ENCODE assay signal across 20 mouse cellular contexts in the genomic region with DNA sequence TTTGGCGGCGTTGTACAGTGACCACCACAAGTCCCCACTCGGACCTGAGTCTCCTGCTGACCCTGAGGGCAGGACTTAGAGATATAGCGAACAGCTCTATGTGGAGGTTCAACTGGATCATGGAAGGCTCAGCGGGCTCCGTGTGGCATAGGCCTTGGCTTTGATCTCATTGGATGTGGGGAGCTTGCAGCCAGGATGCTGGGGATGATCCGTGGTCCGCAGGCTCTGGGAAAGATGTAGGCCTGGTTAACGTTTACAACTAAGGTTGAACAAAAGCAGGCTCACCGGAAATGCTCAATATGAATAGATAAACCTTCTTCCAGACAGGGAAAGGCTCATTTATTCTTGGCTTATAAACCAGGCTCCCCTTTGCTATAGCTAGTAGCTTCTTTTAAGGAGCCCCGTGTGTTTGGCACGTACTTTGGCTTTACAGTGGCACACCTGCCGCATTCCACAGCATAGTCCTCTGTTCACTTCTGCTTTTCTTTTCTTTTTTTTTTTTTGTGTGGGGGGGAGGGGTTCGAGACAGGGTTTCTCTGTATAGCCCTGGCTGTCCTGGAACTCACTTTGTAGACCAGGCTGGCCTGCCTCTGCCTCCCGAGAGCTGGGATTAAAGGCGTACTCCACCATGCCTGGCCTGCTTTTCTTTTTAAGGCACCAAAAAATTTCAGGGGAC. TPM values are rescaled to one million over a fixed set of nuclear protein-coding genes. Genes with fewer than 3 reads are reported as not detected.
DNase-seq lines count a peak whose midpoint lies in the region; ATAC-seq and TF ChIP-seq lines count a peak whose summit lies in the region.
"Had no signal": no experiment of that assay in that cellular context is flagged by ENCODE, and none has a peak within 500 bp of the region (broad histone marks: within the 10 kb centered on the region; RNA-seq: fewer than 3 reads in every experiment).

No protein-coding gene starts in this region.

- H3K36me3 ChIP-seq in heart, embryonic 16.5 days (ENCODE audit: control insufficient read depth, insufficient read depth), result no peaks in the 10 kb centered on the region
- no peaks in the 10 kb centered on the region for H3K36me3 ChIP-seq in midbrain, embryonic 13.5 days
- H3K36me3 ChIP-seq in midbrain, embryonic 16.5 days (ENCODE audit: control insufficient read depth, insufficient read depth, low read length), result no peaks in the 10 kb centered on the region
- H3K36me3 ChIP-seq in intestine, embryonic 14.5 days (ENCODE audit: control insufficient read depth, insufficient read depth, low read length), result no peaks in the 10 kb centered on the region
- H3K36me3 ChIP-seq in stomach, postnatal 0 days (ENCODE audit: control insufficient read depth, insufficient read depth, low read length), result no peaks in the 10 kb centered on the region
- H3K36me3 ChIP-seq: forebrain, embryonic 12.5 days; hindbrain, embryonic 15.5 days had no signal

- TF ChIP-seq CTCF in stomach, postnatal 0 days (IDR thresholded peaks at IDR 0.05; ENCODE audit: low read depth), result no peak

- WGBS in heart, embryonic 16.5 days, result 38% methylated on average over 15 of the region's 16 CpGs
- 13% methylated on average over 16 of the region's 16 CpGs for WGBS in midbrain, embryonic 13.5 days
- WGBS in midbrain, embryonic 16.5 days, result 12% methylated on average over 16 of the region's 16 CpGs
- WGBS in intestine, embryonic 14.5 days, result 18% methylated on average over 16 of the region's 16 CpGs
- WGBS in stomach, postnatal 0 days, result 37% methylated on average over 16 of the region's 16 CpGs

- H3K9ac ChIP-seq in heart, embryonic 16.5 days (ENCODE audit: low read length), result no peak overlapping the region
- no peak overlapping the region for H3K9ac ChIP-seq in midbrain, embryonic 13.5 days (replicated peaks)
- H3K9ac ChIP-seq in midbrain, embryonic 16.5 days (ENCODE audit: low read depth, low read length), result no peak overlapping the region
- H3K9ac ChIP-seq in intestine, embryonic 14.5 days (ENCODE audit: low read length), result peak overlapping the region; percentile 44; the same call in 1 of the 2 replicates
- no peak overlapping the region for H3K9ac ChIP-seq in stomach, postnatal 0 days (ENCODE audit: low read length)
- H3K9ac ChIP-seq: forebrain, embryonic 12.5 days; hindbrain, embryonic 15.5 days; liver, embryonic 14.5 days had no signal

- peaks cover 67% of the 10 kb centered on the region for H3K27me3 ChIP-seq in heart, embryonic 16.5 days (ENCODE audit: control insufficient read depth, insufficient read depth, low read length)
- H3K27me3 ChIP-seq in midbrain, embryonic 13.5 days, result peaks cover 95% of the 10 kb centered on the region
- H3K27me3 ChIP-seq in midbrain, embryonic 16.5 days (ENCODE audit: control insufficient read depth, insufficient read depth, low read depth, low read length), result peaks cover 67% of the 10 kb centered on the region
- H3K27me3 ChIP-seq in intestine, embryonic 14.5 days (replicated peaks; ENCODE audit: control insufficient read depth, insufficient read depth, low read length), result peaks cover 67% of the 10 kb centered on the region
- H3K27me3 ChIP-seq in stomach, postnatal 0 days (ENCODE audit: control insufficient read depth, insufficient read depth, low read length), result peaks cover 11% of the 10 kb centered on the region

- peak overlapping the region; percentile 33; the same call in 1 of the 2 replicates for H3K4me3 ChIP-seq in heart, embryonic 16.5 days (ENCODE audit: low read length)
- no peak overlapping the region for H3K4me3 ChIP-seq in midbrain, embryonic 13.5 days (replicated peaks)
- H3K4me3 ChIP-seq in midbrain, embryonic 16.5 days (ENCODE audit: low read depth, low read length), result no peak overlapping the region
- H3K4me3 ChIP-seq in intestine, embryonic 14.5 days (ENCODE audit: low read depth, low read length), result peak overlapping the region; percentile 39
- peak overlapping the region; percentile 39 for H3K4me3 ChIP-seq in stomach, postnatal 0 days (ENCODE audit: low read depth, low read length)

- DNase-seq in heart, postnatal 4 days, result no peak
- peak; percentile 69 for DNase-seq in intestine, embryonic 14.5 days (ENCODE audit: low spot score)
- no peak for DNase-seq in stomach, postnatal 0 days (ENCODE audit: low spot score)
- DNase-seq in spleen, postnatal 14 days (ENCODE audit: low spot score in 2 of 2), result no peak
- no peak for DNase-seq in c-Kit-positive CD71-positive TER-119-positive erythroid progenitor cells, embryonic 14.5 days (ENCODE audit: low spot score)
- DNase-seq: cerebellum, adult 2 months; layer of hippocampus, postnatal 36 days; left cerebral cortex, postnatal 4 days; right cerebral cortex, adult 18-20 months; thymus, postnatal 14 days had no signal

- H3K4me2 ChIP-seq in heart, embryonic 16.5 days (ENCODE audit: low read depth, low read length), result peak overlapping the region; percentile 54; the same call in 1 of the 2 replicates
- peak overlapping the region; percentile 33; the same call in 1 of the 2 replicates for H3K4me2 ChIP-seq in midbrain, embryonic 13.5 days (replicated peaks)
- H3K4me2 ChIP-seq in midbrain, embryonic 16.5 days (ENCODE audit: low read length), result no peak overlapping the region
- H3K4me2 ChIP-seq in intestine, embryonic 14.5 days (ENCODE audit: low read length), result peak overlapping the region; percentile 49
- H3K4me2 ChIP-seq in stomach, postnatal 0 days (replicated peaks; ENCODE audit: low read depth), result peak overlapping the region; percentile 48

- ATAC-seq in heart, embryonic 16.5 days (replicated peaks; ENCODE audit: extremely low read depth, insufficient read depth, low FRiP score), result no peak
- ATAC-seq in midbrain, embryonic 13.5 days, result no peak
- no peak for ATAC-seq in midbrain, embryonic 16.5 days
- no peak for ATAC-seq in intestine, embryonic 14.5 days (replicated peaks; ENCODE audit: low FRiP score, low TSS enrichment, low read depth)
- ATAC-seq in stomach, postnatal 0 days (ENCODE audit: low FRiP score, low TSS enrichment), result no peak
- ATAC-seq: CD4-positive, CD25-positive, alpha-beta regulatory T cell, adult 4 months; Patski had no signal

- H3K9me3 ChIP-seq in heart, embryonic 16.5 days (replicated peaks; ENCODE audit: control insufficient read depth, low read length), result no peaks in the 10 kb centered on the region
- no peaks in the 10 kb centered on the region for H3K9me3 ChIP-seq in midbrain, embryonic 13.5 days
- H3K9me3 ChIP-seq in midbrain, embryonic 16.5 days (replicated peaks; ENCODE audit: control insufficient read depth, low read length, poor library complexity, severe bottlenecking), result no peaks in the 10 kb centered on the region; the same call in 1 of the 2 replicates
- H3K9me3 ChIP-seq in intestine, embryonic 14.5 days (ENCODE audit: control insufficient read depth, low read length), result no peaks in the 10 kb centered on the region
- no peaks in the 10 kb centered on the region for H3K9me3 ChIP-seq in stomach, postnatal 0 days (ENCODE audit: control insufficient read depth, low read length)
- H3K9me3 ChIP-seq: forebrain, embryonic 12.5 days; hindbrain, embryonic 15.5 days had no signal

- H3K27ac ChIP-seq in heart, embryonic 16.5 days (ENCODE audit: low read length), result no peak overlapping the region
- H3K27ac ChIP-seq in midbrain, embryonic 13.5 days, result no peak overlapping the region
- H3K27ac ChIP-seq in midbrain, embryonic 16.5 days (ENCODE audit: low read length), result no peak overlapping the region
- no peak overlapping the region for H3K27ac ChIP-seq in intestine, embryonic 14.5 days (ENCODE audit: low read depth)
- H3K27ac ChIP-seq in stomach, postnatal 0 days (replicated peaks), result no peak overlapping the region
- H3K27ac ChIP-seq: forebrain, embryonic 12.5 days; hindbrain, embryonic 15.5 days; liver, embryonic 14.5 days had no signal

- no peak for TF ChIP-seq EP300 in stomach, postnatal 0 days (optimal IDR thresholded peaks at IDR 0.05)

- peaks cover 8% of the 10 kb centered on the region; the same call in 1 of the 2 replicates for H3K4me1 ChIP-seq in heart, embryonic 16.5 days (ENCODE audit: control insufficient read depth, insufficient read depth, low read length)
- peaks cover 24% of the 10 kb centered on the region for H3K4me1 ChIP-seq in midbrain, embryonic 13.5 days (replicated peaks)
- H3K4me1 ChIP-seq in midbrain, embryonic 16.5 days (ENCODE audit: control insufficient read depth, insufficient read depth, low read length), result peaks cover 14% of the 10 kb centered on the region
- H3K4me1 ChIP-seq in intestine, embryonic 14.5 days (replicated peaks; ENCODE audit: control insufficient read depth, insufficient read depth, low read length), result peaks cover 20% of the 10 kb centered on the region; the same call in 1 of the 2 replicates
- 0 out of 2 replicates have a peak, but pooled peaks cover 4% of the 10 kb centered on the region for H3K4me1 ChIP-seq in stomach, postnatal 0 days (replicated peaks; ENCODE audit: control insufficient read depth, insufficient read depth)

RNA-seq across cellular contexts. Expression of a gene that starts 1.7 kb away (rescaled TPM):
- 0.49 and 0.62 TPM in 2 replicates for polyA plus RNA-seq in heart, embryonic 16.5 days (2015; fragmentation: Nextera tagmentation; extraction: Ambion mirVana)
- under 1 TPM; 0.56 to 0.60 TPM for total RNA-seq in heart, postnatal 4 days (2021)
- 0.12 and 0.13 TPM in 2 replicates for polyA plus RNA-seq in midbrain, embryonic 13.5 days (2015; fragmentation: Nextera tagmentation; extraction: Ambion mirVana)
- polyA plus RNA-seq in midbrain, embryonic 16.5 days (2015; fragmentation: Nextera tagmentation; extraction: Ambion mirVana), result 0.06 TPM in 1 of 2 replicates, not detected in the other
- 6.5 and 7.7 TPM in 2 replicates for polyA plus RNA-seq in intestine, embryonic 14.5 days (2014; fragmentation: Nextera tagmentation; extraction: Ambion mirVana)
- 2.8 and 2.9 TPM in 2 replicates for polyA plus RNA-seq in stomach, postnatal 0 days (2015; fragmentation: Nextera tagmentation; extraction: Ambion mirVana)
- total RNA-seq: layer of hippocampus, postnatal 36 days; neutrophil, adult 5-6 weeks had no signal
- polyA plus RNA-seq: CD4-positive, CD25-positive, alpha-beta regulatory T cell, adult 4 months; cerebellum, adult 2 months had no signal

RNA-seq across cellular contexts. Expression of a gene that starts 13.4 kb away (rescaled TPM):
- 3.5 and 4.4 TPM in 2 replicates for polyA plus RNA-seq in heart, embryonic 16.5 days (2015; fragmentation: Nextera tagmentation; extraction: Ambion mirVana)
- 1 to 10 TPM; 8.7 to 8.9 TPM for total RNA-seq in heart, postnatal 4 days (2021)
- polyA plus RNA-seq in midbrain, embryonic 13.5 days (2015; fragmentation: Nextera tagmentation; extraction: Ambion mirVana), result 1.3 and 1.9 TPM in 2 replicates
- 1.7 and 2.0 TPM in 2 replicates for polyA plus RNA-seq in midbrain, embryonic 16.5 days (2015; fragmentation: Nextera tagmentation; extraction: Ambion mirVana)
- 0.43 and 0.48 TPM in 2 replicates for polyA plus RNA-seq in intestine, embryonic 14.5 days (2014; fragmentation: Nextera tagmentation; extraction: Ambion mirVana)
- polyA plus RNA-seq in stomach, postnatal 0 days (2015; fragmentation: Nextera tagmentation; extraction: Ambion mirVana), result 0.40 and 0.41 TPM in 2 replicates
- total RNA-seq: monocyte, adult 5-6 weeks; neutrophil, adult 5-6 weeks had no signal
- polyA plus RNA-seq: CD4-positive, CD25-positive, alpha-beta regulatory T cell, adult 4 months had no signal

RNA-seq across cellular contexts. Expression of a gene that starts 21.2 kb away (rescaled TPM):
- polyA plus RNA-seq in heart, embryonic 16.5 days (2015; fragmentation: Nextera tagmentation; extraction: Ambion mirVana), result 32.1 and 32.3 TPM in 2 replicates
- 10 to 100 TPM; 14.5 to 15.3 TPM for total RNA-seq in heart, postnatal 4 days (2021)
- polyA plus RNA-seq in midbrain, embryonic 13.5 days (2015; fragmentation: Nextera tagmentation; extraction: Ambion mirVana), result 57.8 and 60.7 TPM in 2 replicates
- polyA plus RNA-seq in midbrain, embryonic 16.5 days (2015; fragmentation: Nextera tagmentation; extraction: Ambion mirVana), result 52.3 and 53.0 TPM in 2 replicates
- polyA plus RNA-seq in intestine, embryonic 14.5 days (2014; fragmentation: Nextera tagmentation; extraction: Ambion mirVana), result 59.2 and 62.9 TPM in 2 replicates
- polyA plus RNA-seq in stomach, postnatal 0 days (2015; fragmentation: Nextera tagmentation; extraction: Ambion mirVana), result 33.0 and 38.1 TPM in 2 replicates

RNA-seq across cellular contexts. Expression of a gene that starts 45.2 kb away (rescaled TPM):
- polyA plus RNA-seq in heart, embryonic 16.5 days (2015; fragmentation: Nextera tagmentation; extraction: Ambion mirVana), result 1.9 and 8.9 TPM in 2 replicates
- total RNA-seq in heart, postnatal 4 days (2021), result under 1 TPM; 0.43 to 0.50 TPM
- polyA plus RNA-seq in midbrain, embryonic 13.5 days (2015; fragmentation: Nextera tagmentation; extraction: Ambion mirVana), result 0.39 and 0.71 TPM in 2 replicates
- polyA plus RNA-seq in midbrain, embryonic 16.5 days (2015; fragmentation: Nextera tagmentation; extraction: Ambion mirVana), result 0.91 and 1.1 TPM in 2 replicates
- 129 and 149 TPM in 2 replicates for polyA plus RNA-seq in intestine, embryonic 14.5 days (2014; fragmentation: Nextera tagmentation; extraction: Ambion mirVana)
- 59.3 and 64.0 TPM in 2 replicates for polyA plus RNA-seq in stomach, postnatal 0 days (2015; fragmentation: Nextera tagmentation; extraction: Ambion mirVana)
- total RNA-seq: monocyte, adult 5-6 weeks; neutrophil, adult 5-6 weeks had no signal

Comparison
In these comparisons a context has a peak if more than half of its experiments do, and no peak if none do; other contexts are left out.
1. H3K4me3 ChIP-seq: peak in heart, embryonic 16.5 days (single experiment), intestine, embryonic 14.5 days (single experiment) and stomach, postnatal 0 days (single experiment); none in midbrain, embryonic 13.5 days (single experiment) and midbrain, embryonic 16.5 days (single experiment).